Mouse (Mus musculus) small intestine, adult 2 months (tissue): Measurements from ENCODE around the gene Retreg1.

ENCODE experiments used
- CTCF ChIP-seq: fragments of 200-500 bp; IDR thresholded peaks from 2 replicates; pipeline ENCODE4 v1.5.1; 2012; ENCODE audit warnings: low read depth, mild to moderate bottlenecking, control low read depth, inconsistent platforms, low read length, moderate library complexity, mixed read lengths; ENCODE audit not compliant: insufficient replicate concordance, insufficient read length; ENCODE audit errors: extremely low read depth
- POLR2A ChIP-seq: fragments of 200-500 bp; IDR thresholded peaks from 2 replicates; pipeline ENCODE4 v1.6.1; 2012; ENCODE audit warnings: low read depth, mild to moderate bottlenecking, control low read depth, inconsistent platforms, low read length, moderate library complexity

GRCm38 (mm10) chr15:25812479-25812878 is 30.5 kb upstream of the Retreg1 start:
- TF ChIP-seq CTCF (no peak), POLR2A (no peak)
